Mouse (Mus musculus) limb, embryonic 11.5 days (tissue): ENCODE measurements around the gene Cryaa. TPM values are rescaled to one million over a fixed set of nuclear protein-coding genes. Genes with fewer than 3 reads are reported as not detected.

Experiments used
- ATAC-seq: fragments of 200-750 bp; cut with Nextera tagmentation; 2 replicates; pipeline ENCODE4 v1.8.0; 2017; ENCODE audit warnings: low read depth; ENCODE audit not compliant: insufficient number of reproducible peaks, low FRiP score, low TSS enrichment
- DNase-seq: peaks from one replicate; pipeline ENCODE4 v3.0.0-alpha.2; 2015; ENCODE audit warnings: low spot score
- H3K27ac ChIP-seq: fragments of 300-500 bp; sonication (generic); replicated peaks from 2 replicates; pipeline ENCODE4 v1.5.1; 2014; ENCODE audit warnings: low read depth, mild to moderate bottlenecking, low read length
- H3K27me3 ChIP-seq: fragments of 300-500 bp; sonication (generic); 2 replicates; pipeline ENCODE4 v1.6.1; 2014; ENCODE audit warnings: mild to moderate bottlenecking, low read length, mixed read lengths; ENCODE audit not compliant: control insufficient read depth, insufficient read depth
- H3K36me3 ChIP-seq: fragments of 300-500 bp; sonication (generic); 2 replicates; pipeline ENCODE4 v1.6.1; 2014; ENCODE audit warnings: mild to moderate bottlenecking, low read length, moderate library complexity, mixed read lengths; ENCODE audit not compliant: control insufficient read depth, insufficient read depth
- H3K4me1 ChIP-seq: fragments of 300-500 bp; sonication (generic); 2 replicates; pipeline ENCODE4 v1.6.1; 2014; ENCODE audit warnings: low read length, mixed read lengths; ENCODE audit not compliant: control insufficient read depth, insufficient read depth
- H3K4me2 ChIP-seq: fragments of 300-500 bp; sonication (generic); 2 replicates; pipeline ENCODE4 v1.6.1; 2014; ENCODE audit warnings: low read depth, mild to moderate bottlenecking, moderate library complexity; ENCODE audit not compliant: severe bottlenecking
- H3K4me3 ChIP-seq: fragments of 300-500 bp; sonication (generic); 2 replicates; pipeline ENCODE4 v1.5.1; 2014; ENCODE audit warnings: low read depth, low read length
- H3K9ac ChIP-seq: fragments of 300-500 bp; sonication (generic); 2 replicates; pipeline ENCODE4 v1.6.1; 2014; ENCODE audit warnings: mild to moderate bottlenecking, low read length
- H3K9me3 ChIP-seq: fragments of 300-500 bp; sonication (generic); 2 replicates; pipeline ENCODE4 v1.6.1; 2016; ENCODE audit warnings: low read length; ENCODE audit not compliant: control insufficient read depth
- WGBS: fragments of 180-500 bp; shearing (Covaris S2); extraction: QIAGEN DNeasy Blood & Tissue Kit; methylation state at CpG from one replicate; pipeline ENCODE4 v1.1.7; 2014; 5-methylcytosine and 5-hydroxymethylcytosine counted together
- polyA plus RNA-seq: library from polyadenylated mRNA; unstranded; fragments of >200 nt; fragmentation: Nextera tagmentation; extraction: Ambion mirVana; gene quantifications from 2 replicates; pipeline ENCODE4 v1.2.1, GENCODE M21; 2014

Cryaa gene
- polyA plus RNA-seq, 1 experiment from 2014 or later: not detected

DNA sequence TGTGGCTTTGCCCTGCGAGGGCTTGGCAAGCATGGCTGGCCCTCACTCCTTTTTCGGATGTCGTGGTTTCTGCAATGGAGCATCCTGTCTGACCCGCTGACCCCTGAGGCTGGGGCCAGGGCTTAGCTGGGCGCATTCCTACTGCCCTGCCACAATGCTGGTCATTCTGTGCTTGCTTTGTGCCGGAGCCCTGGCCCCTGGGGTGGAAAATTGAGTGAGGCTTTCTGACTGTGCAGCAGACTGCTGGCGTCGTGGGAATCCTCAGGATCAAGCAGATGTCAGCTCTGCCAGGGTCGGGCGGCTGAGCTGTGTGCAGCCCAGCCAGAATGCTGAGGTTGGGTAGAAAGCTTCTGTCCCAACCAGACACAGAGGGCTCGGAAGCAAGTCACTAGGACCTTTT, 7.4 kb upstream of the Cryaa start:
- no peaks in the 10 kb centered on the region for H3K27me3 ChIP-seq
- no peaks in the 10 kb centered on the region for H3K4me1 ChIP-seq
- H3K36me3 ChIP-seq: no peaks in the 10 kb centered on the region
- H3K9ac ChIP-seq: no peak overlapping the region
- H3K9me3 ChIP-seq: no peaks in the 10 kb centered on the region
- no peak overlapping the region for H3K4me2 ChIP-seq
- 53% methylated on average over 11 of the region's 11 CpGs for WGBS
- no peak for ATAC-seq
- H3K4me3 ChIP-seq: no peak overlapping the region
- DNase-seq: no peak
- H3K27ac ChIP-seq: no peak overlapping the region

DNA sequence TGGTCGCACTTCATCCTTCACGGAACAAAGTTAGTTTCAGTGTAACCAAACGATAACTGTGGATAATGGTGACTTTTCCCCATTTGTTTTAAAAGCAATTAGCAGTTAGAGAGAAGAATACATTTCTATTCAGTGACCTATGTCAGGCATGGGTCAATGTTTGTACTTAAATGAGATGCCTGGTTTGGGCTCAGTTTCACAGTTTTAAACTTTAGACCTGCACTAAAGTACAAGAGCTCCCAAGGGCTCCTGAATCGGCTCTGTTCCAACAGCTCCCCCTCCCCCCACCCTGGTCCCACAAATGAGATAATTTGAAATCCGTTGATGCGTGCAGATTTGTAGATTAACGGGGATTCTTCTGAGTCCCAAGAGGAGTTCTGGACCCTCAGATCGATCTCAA, 5.9 kb upstream of the Cryaa start:
- H3K4me3 ChIP-seq: no peak overlapping the region
- H3K9me3 ChIP-seq: no peaks in the 10 kb centered on the region
- H3K36me3 ChIP-seq: no peaks in the 10 kb centered on the region
- no peak overlapping the region for H3K9ac ChIP-seq
- DNase-seq (no peak), ATAC-seq (no peak)
- no peak overlapping the region for H3K4me2 ChIP-seq
- H3K27ac ChIP-seq: no peak overlapping the region
- no peaks in the 10 kb centered on the region for H3K27me3 ChIP-seq
- H3K4me1 ChIP-seq: no peaks in the 10 kb centered on the region
- 87% methylated on average over 8 of the region's 8 CpGs for WGBS

DNA sequence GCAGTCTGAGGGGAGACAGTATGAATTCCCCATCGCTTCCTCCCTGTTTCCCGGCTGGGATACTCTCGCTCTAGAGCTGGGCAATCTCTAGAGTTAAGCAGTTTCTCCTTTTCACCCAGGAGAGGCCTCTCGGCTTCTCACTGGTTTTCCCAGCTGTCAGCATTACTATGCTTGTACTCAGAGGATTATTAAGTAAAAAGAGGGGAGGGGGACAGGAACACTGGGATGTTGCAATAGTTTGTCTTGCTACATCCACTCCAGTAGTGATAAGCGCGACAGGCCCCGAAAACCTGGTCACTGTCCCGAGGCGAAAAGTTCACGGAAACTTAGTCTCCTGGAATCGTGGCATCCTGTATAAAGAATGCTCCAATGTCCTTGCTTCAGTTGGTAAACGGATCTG, 5.3 kb upstream of the Cryaa start:
- Histone ChIP-seq H3K4me1 (no peaks in the 10 kb centered on the region), H3K27ac (no peak overlapping the region), H3K4me2 (no peak overlapping the region), H3K9ac (no peak overlapping the region), H3K36me3 (no peaks in the 10 kb centered on the region), H3K9me3 (no peaks in the 10 kb centered on the region), H3K4me3 (no peak overlapping the region), H3K27me3 (no peaks in the 10 kb centered on the region)
- 91% methylated on average over 12 of the region's 12 CpGs for WGBS
- no peak for ATAC-seq
- no peak for DNase-seq

DNA sequence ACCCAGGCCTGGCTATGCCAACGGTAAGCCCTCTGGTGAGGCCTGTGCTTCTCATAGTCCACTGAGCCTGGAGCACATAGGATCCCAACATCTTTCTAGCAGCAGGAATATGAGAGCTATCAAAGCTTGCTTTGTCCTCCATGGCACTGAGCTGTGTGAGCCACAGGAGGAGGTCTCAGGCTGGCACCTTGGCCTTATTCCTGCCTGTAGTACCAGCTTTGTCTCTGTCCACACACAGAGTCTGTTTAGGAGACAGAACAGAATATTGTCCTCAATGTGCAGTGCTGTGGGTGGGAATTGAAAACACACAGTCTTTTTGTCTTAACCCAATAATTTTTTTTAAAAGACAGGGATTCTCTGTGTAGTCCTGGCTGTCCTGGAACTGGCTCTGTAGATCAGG, 3.2 kb upstream of the Cryaa start:
- DNase-seq (no peak), ATAC-seq (no peak)
- Histone ChIP-seq H3K4me3 (no peak overlapping the region), H3K4me2 (no peak overlapping the region), H3K36me3 (no peaks in the 10 kb centered on the region), H3K27me3 (no peaks in the 10 kb centered on the region), H3K9ac (no peak overlapping the region), H3K27ac (no peak overlapping the region), H3K9me3 (no peaks in the 10 kb centered on the region), H3K4me1 (no peaks in the 10 kb centered on the region)
- WGBS: 82% methylated on average over 1 of the region's 1 CpGs

DNA sequence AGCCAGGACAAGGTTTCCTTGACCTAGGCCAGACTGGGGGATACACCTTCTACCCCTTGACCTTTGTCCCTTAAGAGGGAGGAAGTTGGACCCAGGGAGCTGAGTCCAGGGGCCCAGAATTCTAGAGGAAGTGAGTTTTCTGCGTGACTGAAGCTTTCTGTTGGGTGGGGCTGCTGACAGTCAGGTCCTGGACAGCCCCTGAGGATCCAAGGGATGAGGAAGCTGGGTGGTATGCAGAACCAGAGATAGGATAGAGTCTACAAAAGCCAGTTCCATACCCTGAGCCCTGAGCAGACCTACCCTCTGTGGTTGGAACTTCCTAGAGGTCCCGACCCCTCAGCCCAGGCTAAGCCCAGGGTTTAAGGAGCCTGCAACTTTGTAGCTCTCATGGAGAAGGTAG, 2.8 kb downstream of the Cryaa start:
- DNase-seq (no peak), ATAC-seq (no peak)
- Histone ChIP-seq H3K27ac (no peak overlapping the region), H3K9me3 (no peaks in the 10 kb centered on the region), H3K9ac (no peak overlapping the region), H3K4me2 (no peak overlapping the region), H3K4me3 (no peak overlapping the region), H3K4me1 (no peaks in the 10 kb centered on the region), H3K27me3 (no peaks in the 10 kb centered on the region), H3K36me3 (no peaks in the 10 kb centered on the region)
- WGBS: 86% methylated on average over 2 of the region's 2 CpGs

DNA sequence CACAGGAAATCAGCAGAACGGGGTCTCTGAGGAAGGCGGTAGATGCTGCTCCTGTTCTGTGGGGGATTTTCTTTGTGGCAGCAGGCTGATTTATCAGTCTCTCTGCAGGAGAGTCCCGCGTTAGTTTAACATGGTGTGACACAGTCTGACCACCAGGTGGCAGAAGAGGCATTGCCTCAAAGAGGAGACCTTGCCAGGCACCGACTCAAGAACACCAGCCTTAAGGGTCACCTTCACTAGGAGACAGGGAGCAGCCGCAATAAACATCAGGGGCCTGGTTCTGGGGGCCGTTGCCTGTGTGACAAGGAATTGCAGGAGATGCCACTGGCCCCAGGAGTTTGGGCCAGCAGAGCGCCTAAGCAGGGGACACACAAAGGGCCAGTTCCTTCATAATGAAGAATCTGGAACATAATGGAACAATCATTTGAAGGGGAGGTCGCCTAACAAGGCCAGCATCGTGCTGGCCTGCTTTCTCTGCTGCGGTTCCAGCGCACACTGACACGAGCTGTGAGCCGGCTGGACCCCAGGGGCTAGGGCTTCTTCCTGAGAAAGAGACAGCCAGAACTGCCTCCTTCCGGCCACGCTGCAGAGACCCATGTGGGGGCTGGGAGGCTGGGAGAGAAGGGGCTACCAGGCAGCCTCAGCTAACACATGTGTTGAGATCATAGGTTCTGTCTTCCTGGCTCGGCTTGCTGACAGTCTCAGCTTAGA, 8.1 kb downstream of the Cryaa start:
- H3K4me2 ChIP-seq: peak overlapping the region; percentile 10; the same call in 1 of the 2 replicates
- H3K27me3 ChIP-seq: no peaks in the 10 kb centered on the region
- H3K36me3 ChIP-seq: no peaks in the 10 kb centered on the region
- peaks cover 7% of the 10 kb centered on the region for H3K4me1 ChIP-seq
- peak; percentile 91 for DNase-seq
- ATAC-seq: peak; percentile 58; the same call in 1 of the 2 replicates
- H3K27ac ChIP-seq: no peak overlapping the region
- H3K9me3 ChIP-seq: no peaks in the 10 kb centered on the region
- no peak overlapping the region for H3K4me3 ChIP-seq
- 19% methylated on average over 17 of the region's 17 CpGs for WGBS
- H3K9ac ChIP-seq: no peak overlapping the region; the same call in 1 of the 2 replicates

DNA sequence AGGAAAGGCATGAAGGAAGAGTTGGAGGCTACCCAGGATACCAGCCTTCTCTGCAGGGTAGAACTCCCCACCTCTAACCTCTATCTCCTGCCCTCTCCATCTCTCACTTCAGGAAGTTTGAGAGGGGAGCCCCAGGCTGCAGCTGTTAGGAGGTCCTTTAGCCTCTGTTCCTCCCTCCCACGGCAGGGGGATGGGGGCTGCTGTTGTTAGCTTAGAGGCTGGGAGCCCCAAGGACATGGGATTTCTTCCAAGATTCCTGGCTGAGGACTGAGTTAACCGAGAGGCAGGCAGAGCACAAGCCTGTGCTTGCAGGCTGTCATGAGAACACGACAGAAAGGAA, 8.6 kb downstream of the Cryaa start:
- ATAC-seq (0 out of 2 replicates have a peak, but pooled peaks have one; percentile 29), DNase-seq (peak; percentile 32)
- no peak overlapping the region for H3K27ac ChIP-seq
- H3K4me3 ChIP-seq: no peak overlapping the region
- no peaks in the 10 kb centered on the region for H3K9me3 ChIP-seq
- H3K4me1 ChIP-seq: peaks cover 7% of the 10 kb centered on the region
- no peaks in the 10 kb centered on the region for H3K27me3 ChIP-seq
- no peaks in the 10 kb centered on the region for H3K36me3 ChIP-seq
- no peak overlapping the region for H3K4me2 ChIP-seq
- WGBS: 46% methylated on average over 3 of the region's 3 CpGs
- H3K9ac ChIP-seq: no peak overlapping the region; the same call in 1 of the 2 replicates

DNA sequence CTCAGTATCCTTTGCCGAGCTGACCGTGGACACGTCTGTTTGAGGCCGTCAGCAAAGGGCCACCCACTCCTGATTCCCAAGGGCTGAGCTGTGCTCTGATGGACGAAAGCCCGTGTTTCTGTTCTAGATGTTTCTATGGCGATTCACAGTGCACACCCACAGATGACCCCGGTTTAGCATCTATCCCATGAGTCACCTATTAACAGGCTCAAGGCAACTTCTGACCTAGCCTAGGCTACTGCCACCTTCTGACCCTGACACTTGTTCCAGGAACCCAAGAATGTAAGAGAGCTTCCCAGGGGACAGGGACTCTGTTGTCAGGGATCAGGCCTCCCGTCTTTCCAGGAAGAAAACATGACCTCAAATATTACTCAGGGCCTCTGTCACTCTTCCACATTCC, 10.5 kb downstream of the Cryaa start:
- Histone ChIP-seq H3K9me3 (no peaks in the 10 kb centered on the region), H3K9ac (no peak overlapping the region), H3K27me3 (no peaks in the 10 kb centered on the region), H3K4me2 (no peak overlapping the region), H3K27ac (no peak overlapping the region), H3K36me3 (no peaks in the 10 kb centered on the region), H3K4me3 (no peak overlapping the region), H3K4me1 (peaks cover 7% of the 10 kb centered on the region)
- ATAC-seq (no peak), DNase-seq (no peak)
- WGBS: 86% methylated on average over 9 of the region's 9 CpGs

DNA sequence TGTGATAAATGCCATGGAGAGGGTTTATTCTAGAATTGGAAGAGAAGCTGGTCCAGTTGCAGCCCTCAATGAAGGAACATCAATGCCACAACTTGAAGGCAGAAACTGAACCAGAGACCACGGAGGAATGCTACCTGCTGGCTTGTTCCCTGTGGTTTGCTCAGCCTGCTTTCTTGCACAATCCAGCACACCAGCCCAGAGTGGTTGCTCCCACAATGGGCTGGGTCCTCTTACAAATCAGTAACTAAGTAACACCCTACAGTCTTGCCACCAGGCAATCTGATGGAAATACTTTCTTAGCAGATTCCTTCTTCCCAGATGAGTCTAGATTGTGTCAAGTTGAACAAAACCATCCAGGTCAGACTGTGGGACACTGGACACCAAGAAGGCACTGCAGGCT, 12.0 kb downstream of the Cryaa start:
- ATAC-seq (no peak), DNase-seq (no peak)
- Histone ChIP-seq H3K27me3 (no peaks in the 10 kb centered on the region), H3K4me2 (no peak overlapping the region), H3K9me3 (no peaks in the 10 kb centered on the region), H3K4me1 (peaks cover 15% of the 10 kb centered on the region), H3K4me3 (no peak overlapping the region), H3K36me3 (no peaks in the 10 kb centered on the region), H3K27ac (no peak overlapping the region), H3K9ac (no peak overlapping the region)
- WGBS: 82% methylated on average over 1 of the region's 1 CpGs
